Mouse (Mus musculus): ENCODE results near the gene Macrod2.

Gene Macrod2

GRCm38 (mm10) chr2:140790363-140790762, 395.3 kb downstream of the Macrod2 start:
- DNase-seq (ENCODE audit: low read depth, low spot score) = no peak

DNA sequence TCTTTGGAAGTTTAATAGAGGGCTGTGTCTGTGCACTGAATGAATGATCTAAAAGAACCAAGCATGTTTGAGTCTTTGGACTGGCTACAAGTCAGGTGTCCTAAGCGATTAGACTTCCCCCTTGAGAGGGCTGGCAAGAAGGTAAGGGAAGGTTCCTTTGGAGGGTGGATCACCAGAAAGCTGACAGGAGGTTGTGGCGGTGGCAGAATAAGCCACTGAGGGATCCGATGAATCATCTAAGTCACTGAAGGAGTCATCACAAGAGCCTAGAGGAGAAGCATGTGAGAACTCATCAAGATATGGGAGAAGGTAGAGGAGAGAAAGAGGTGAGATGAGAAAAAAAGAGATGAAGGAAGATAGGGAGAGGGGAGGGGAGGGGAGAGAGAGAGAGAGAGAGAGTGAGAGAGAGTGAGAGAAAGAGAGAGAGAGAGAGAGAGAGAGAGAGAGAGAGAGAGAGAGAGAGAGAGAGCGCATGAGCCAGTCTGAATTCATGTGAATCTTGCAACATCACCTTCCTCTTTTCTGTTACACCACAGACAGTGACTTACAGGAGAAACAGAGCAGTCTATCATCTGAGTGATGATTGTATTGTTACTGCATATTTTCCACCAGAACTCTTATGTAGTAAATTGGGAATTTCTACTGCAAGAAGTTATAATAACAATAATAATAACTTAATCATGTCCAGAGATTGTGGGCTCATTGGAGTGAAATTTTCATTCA, 398.9 kb downstream of the Macrod2 start:
- no peak for DNase-seq (ENCODE audit: low read depth, low spot score)

- DNase-seq (ENCODE audit: low read depth, low spot score) = no peak
Measured at GRCm38 (mm10) chr2:140811693-140812092, 416.6 kb downstream of the Macrod2 start.

- no peak for DNase-seq (ENCODE audit: low read depth, low spot score)
Measured at GRCm38 (mm10) chr2:140819391-140820120, 424.4 kb downstream of the Macrod2 start.

GRCm38 (mm10) chr2:140822378-140822777, 427.3 kb downstream of the Macrod2 start:
- no peak for DNase-seq (ENCODE audit: low read depth, low spot score)

DNA sequence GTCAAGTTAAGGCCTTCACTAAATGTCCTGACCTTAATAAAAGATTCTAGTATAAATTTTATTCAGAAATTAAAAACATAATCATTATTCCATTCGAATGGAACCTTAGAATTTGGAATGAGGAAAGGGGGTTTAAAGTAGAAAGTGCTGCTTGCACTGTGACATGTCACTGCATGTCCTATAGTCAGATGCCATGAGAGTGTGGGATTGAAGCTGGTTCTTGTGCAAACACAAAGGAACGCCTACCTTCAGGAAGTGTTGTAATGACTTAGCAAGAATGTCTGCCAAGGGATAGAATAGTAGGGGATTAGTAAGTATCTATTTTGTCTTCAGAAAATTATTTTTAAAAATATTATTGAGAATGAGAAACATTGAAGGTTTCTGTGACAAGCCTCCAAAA, 431.1 kb downstream of the Macrod2 start:
- DNase-seq (ENCODE audit: low read depth, low spot score) = no peak

- DNase-seq (ENCODE audit: low read depth, low spot score) = no peak
Measured at GRCm38 (mm10) chr2:140828859-140829258, 433.8 kb downstream of the Macrod2 start.

GRCm38 (mm10) chr2:140830086-140830485, 435.0 kb downstream of the Macrod2 start:
- DNase-seq (ENCODE audit: low read depth, low spot score) = no peak

DNA sequence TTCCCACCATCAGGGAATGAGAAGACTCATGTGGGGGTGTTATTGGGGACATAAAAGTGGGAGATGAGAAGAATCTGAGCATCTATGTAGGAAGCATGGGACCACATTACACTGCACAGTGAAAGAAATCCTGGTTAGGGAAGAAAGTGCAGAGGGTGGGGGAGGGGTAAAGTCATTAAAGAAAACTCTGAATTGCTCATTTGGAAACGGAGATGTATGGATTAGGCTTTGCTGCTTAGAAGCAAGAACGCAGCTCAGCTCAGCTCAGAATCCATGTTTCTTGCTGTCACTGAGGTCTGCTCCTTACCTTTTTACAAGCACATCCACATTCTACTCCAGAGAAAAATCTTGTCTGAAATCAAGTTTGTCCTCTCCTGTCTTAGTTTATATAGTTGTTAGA, 444.3 kb downstream of the Macrod2 start:
- DNase-seq (ENCODE audit: low read depth, low spot score) = no peak

DNA sequence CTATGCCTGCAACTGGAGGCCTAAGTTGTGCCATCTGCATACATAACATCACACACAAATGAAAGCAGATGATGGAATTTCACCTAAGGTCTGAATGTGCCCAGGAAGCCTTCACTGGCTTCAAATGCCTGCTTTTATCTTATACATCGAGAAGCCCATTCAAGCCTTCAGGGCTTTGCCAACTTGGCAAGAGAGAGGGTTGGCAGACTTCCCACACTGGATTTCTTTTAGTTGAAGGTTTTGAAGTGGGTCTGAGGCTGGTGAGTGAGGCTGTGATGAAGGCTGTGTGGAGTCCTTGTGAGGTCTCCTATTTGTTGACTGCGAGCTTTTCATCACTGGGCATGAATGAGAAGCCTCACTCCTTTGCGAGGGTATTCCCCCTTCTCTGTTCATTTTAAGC, 444.8 kb downstream of the Macrod2 start:
- DNase-seq (ENCODE audit: low read depth, low spot score) = no peak

DNA sequence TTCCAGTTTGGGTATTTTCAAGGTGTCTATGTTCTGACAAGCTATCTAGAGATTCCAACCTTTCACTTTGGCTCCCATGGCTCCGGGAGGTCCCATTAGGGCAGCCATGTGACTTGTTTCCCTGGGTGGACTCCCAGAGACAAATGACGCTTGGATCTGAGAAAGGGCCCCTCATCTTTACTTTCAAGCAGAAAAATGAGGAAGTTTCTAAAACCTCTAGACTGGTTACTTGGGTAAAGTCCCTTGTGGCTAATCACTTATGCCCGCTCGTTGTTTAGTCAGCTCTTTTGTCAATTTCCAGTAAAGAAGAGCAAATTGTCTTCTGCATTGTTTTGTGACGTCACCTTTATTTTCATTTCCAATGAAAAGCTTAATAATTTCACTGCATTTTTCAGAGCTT, 448.9 kb downstream of the Macrod2 start:
- no peak for DNase-seq (ENCODE audit: low read depth, low spot score)

DNA sequence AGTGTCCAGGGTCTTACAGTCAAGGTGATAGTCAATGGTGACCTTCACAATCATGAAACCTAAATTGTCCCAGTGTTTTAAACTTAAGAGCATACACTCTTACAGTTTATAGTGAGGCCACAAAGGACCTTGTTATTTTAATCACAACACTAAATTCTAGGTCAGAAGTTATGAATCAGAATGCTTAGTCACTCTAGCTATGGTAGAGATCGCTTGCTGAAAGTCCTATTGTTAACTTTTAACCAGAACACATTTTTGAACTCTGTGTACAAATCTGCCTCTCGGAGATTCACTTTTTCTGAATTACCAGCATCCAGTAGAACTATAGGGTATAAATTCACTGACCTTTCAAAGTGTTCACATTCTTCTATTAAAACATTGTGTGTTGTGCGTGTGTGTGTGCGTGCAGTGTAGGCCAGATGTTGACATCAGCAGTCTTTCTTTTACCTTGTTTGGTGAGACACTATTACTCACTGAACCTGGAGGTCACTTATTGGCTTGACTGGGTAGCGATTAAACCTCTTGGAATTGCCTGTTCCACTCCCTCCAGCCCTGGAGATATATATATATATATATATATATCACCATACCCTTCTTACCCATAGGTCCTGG, 452.8 kb downstream of the Macrod2 start:
- DNase-seq (ENCODE audit: low read depth, low spot score) = no peak

DNA sequence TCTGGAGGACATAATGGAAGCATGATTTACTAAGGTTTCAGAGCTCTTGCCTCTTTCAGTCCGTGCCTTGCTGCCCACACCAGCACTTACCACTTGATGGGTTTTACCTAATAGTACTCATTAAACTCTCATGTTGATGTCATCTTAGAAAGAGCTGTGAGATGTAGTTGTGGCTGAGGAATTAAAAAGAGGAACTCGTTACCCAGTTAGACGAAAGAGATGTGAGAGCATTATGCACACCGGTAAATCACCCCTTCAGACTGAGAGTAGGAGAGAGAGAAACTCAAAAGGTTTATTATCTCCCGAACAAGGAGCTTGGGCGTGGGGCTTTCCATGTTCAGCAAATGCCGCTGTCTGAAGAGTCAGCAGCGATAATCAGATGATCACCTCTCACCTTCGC, 458.4 kb downstream of the Macrod2 start:
- DNase-seq (ENCODE audit: low read depth, low spot score) = no peak

- DNase-seq (ENCODE audit: low read depth, low spot score) = no peak
Measured at GRCm38 (mm10) chr2:140861356-140861755, 466.2 kb downstream of the Macrod2 start.

DNA sequence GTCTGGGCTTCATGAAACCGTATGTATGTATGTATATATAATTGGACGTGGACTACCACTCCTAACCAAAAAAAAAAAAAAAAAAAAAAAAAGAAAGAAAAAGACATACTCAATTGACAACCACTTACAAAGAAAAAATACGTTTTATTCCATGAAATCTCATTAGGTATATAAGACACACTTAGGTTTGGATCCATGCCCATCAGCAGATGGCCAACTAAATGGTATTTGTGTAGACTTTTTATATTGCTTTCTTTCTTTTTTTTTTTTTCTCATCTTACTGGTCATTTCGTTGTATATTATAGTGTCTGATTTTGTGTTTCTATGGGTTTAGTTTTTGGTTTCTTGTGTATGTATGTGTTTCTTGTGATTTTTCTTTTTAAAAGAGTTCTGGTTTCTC, 467.6 kb downstream of the Macrod2 start:
- no peak for DNase-seq (ENCODE audit: low read depth, low spot score)

DNA sequence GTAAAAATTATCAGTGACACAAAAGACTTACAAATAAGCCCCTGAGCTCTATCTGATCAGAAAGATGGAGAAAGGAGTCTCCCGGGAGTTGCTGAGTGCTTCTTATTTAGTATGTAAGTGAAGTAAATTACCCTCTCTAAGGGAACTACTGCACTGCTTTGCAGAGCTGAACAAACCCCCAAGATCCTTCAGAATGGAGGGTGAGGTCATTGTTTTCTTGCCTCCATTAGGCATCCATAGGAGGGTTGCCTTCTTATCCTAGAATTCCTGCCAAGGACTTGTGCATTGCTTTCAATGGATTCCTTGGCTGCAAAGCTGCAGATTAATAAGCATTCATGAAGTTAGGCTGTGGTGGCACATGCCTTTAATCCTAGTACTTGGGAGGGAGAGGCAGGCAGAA, 470.5 kb downstream of the Macrod2 start:
- DNase-seq (ENCODE audit: low read depth, low spot score) = no peak

DNA sequence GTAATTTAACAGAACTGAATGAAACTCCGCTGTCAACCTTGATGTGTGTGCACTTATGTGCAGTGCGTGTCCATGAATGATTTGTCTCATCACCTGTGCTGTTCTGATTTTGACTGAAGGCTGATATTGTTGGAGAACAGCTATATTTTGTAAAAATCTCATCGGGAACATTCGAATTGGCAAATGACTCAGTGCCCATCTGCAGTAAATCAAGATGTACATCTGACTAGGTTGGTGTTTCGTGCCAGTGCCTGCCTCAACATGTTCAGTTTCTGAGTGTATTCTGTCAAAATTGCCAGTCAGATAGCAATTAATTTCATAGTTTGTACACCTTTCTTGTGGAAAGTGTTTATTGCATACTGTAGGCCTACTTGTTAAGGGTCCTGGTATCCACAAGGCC, 472.0 kb downstream of the Macrod2 start:
- DNase-seq (ENCODE audit: low read depth, low spot score) = no peak

GRCm38 (mm10) chr2:140885176-140885575, 490.1 kb downstream of the Macrod2 start:
- no peak for DNase-seq (ENCODE audit: low read depth, low spot score)

GRCm38 (mm10) chr2:140890683-140891082, 495.6 kb downstream of the Macrod2 start:
- DNase-seq (ENCODE audit: low read depth, low spot score) = no peak

GRCm38 (mm10) chr2:140896396-140897082, 501.4 kb downstream of the Macrod2 start:
- no peak for DNase-seq (ENCODE audit: low read depth, low spot score)

- DNase-seq (ENCODE audit: low read depth, low spot score) = no peak
Measured at GRCm38 (mm10) chr2:140898408-140898985, 503.4 kb downstream of the Macrod2 start.

DNA sequence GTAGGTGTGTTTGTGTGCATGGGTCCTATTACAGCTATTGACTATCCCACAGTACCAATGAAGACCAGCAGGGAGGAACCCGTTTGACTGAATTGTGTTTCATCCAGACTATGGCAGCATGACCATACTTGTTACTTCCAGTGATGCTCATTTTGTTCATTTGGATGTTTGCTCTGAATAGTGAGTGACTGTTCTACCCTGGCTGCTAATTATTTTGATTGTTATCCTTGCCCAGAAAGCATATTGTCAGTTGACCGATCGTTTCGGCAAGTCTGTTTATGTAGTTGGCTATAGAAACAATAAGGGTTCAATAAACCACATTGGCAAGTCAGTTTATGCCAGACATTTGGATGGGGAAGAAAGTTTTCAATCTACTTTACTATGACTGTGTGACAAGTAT, 510.2 kb downstream of the Macrod2 start:
- DNase-seq (ENCODE audit: low read depth, low spot score) = no peak
